Mouse (Mus musculus) myocyte (in vitro differentiated cells): ENCODE measurements around the gene Cct3. TPM values are rescaled to one million over a fixed set of nuclear protein-coding genes. Genes with fewer than 3 reads are reported as not detected.
"Not testable (repeated sequence)": the region's sequence is repeated elsewhere in the genome, so short reads cannot be mapped to it uniquely, and the experiment has no call there.

ENCODE experiments used
- H3K27me3 ChIP-seq: one replicate; pipeline ENCODE4 v1.6.1; 2011; ENCODE audit not compliant: control insufficient read depth, insufficient read depth, insufficient read length
- H3K36me3 ChIP-seq: one replicate; pipeline ENCODE4 v1.6.1; 2011; ENCODE audit not compliant: control insufficient read depth, insufficient read depth
- H3K4me2 ChIP-seq: one replicate; pipeline ENCODE4 v1.6.1; 2011; ENCODE audit warnings: low read depth, control low read depth
- H3K4me3 ChIP-seq: one replicate; pipeline ENCODE4 v1.5.1; 2011; ENCODE audit warnings: mild to moderate bottlenecking, control low read depth, moderate library complexity
- H3K79me2 ChIP-seq: one replicate; pipeline ENCODE4 v1.6.1; 2011; ENCODE audit not compliant: control insufficient read depth, insufficient read depth
- H3ac ChIP-seq: one replicate; pipeline ENCODE4 v1.6.1; 2011; ENCODE audit not compliant: control insufficient read depth, insufficient read length
- CEBPB ChIP-seq: IDR thresholded peaks from 2 replicates; pipeline ENCODE4 v1.6.1; 2011; ENCODE audit warnings: mild to moderate bottlenecking, moderate library complexity; ENCODE audit not compliant: poor library complexity, insufficient read depth, severe bottlenecking
- E2F4 ChIP-seq: IDR thresholded peaks from one replicate; pipeline ENCODE4 v1.6.1; 2011; ENCODE audit warnings: mild to moderate bottlenecking, control low read depth, moderate library complexity; ENCODE audit not compliant: insufficient read depth
- MAX ChIP-seq: IDR thresholded peaks from one replicate; pipeline ENCODE4 v1.6.1; 2011; ENCODE audit warnings: low read depth, mild to moderate bottlenecking, control low read depth
- MYOD1 ChIP-seq, 3 experiments: IDR thresholded peaks; one replicate each; pipeline ENCODE4 v1.6.1; 2011; ENCODE audit warnings: control low read depth in 2 of 3, low read depth in 2 of 3, mild to moderate bottlenecking in 2 of 3, moderate library complexity in 1 of 3; ENCODE audit not compliant: insufficient read length in 2 of 3, control insufficient read depth in 1 of 3
- MYOG ChIP-seq, 3 experiments: IDR thresholded peaks; one replicate each; pipeline ENCODE4 v1.6.1; 2011; ENCODE audit warnings: control low read depth in 2 of 3, low read depth in 2 of 3, mild to moderate bottlenecking in 2 of 3; ENCODE audit not compliant: insufficient read length in 2 of 3, control insufficient read depth in 1 of 3, insufficient read depth in 1 of 3
- POLR2A ChIP-seq: IDR thresholded peaks from one replicate; pipeline ENCODE4 v1.6.1; 2011; ENCODE audit warnings: low read depth, mild to moderate bottlenecking, control low read depth, moderate library complexity; ENCODE audit not compliant: insufficient read length
- POLR2AphosphoS2 ChIP-seq: IDR thresholded peaks from one replicate; pipeline ENCODE4 v1.6.1; 2011; ENCODE audit warnings: low read depth, control low read depth; ENCODE audit not compliant: insufficient read length
- REST ChIP-seq: IDR thresholded peaks from one replicate; pipeline ENCODE4 v1.6.1; 2011; ENCODE audit warnings: mild to moderate bottlenecking, control low read depth, moderate library complexity; ENCODE audit not compliant: insufficient read depth, insufficient read length
- SRF ChIP-seq: IDR thresholded peaks from one replicate; pipeline ENCODE4 v1.6.1; 2011; ENCODE audit warnings: low read depth; ENCODE audit not compliant: control insufficient read depth, insufficient read length
- TCF12 ChIP-seq: IDR thresholded peaks from one replicate; pipeline ENCODE4 v1.6.1; 2011; ENCODE audit warnings: mild to moderate bottlenecking, control low read depth; ENCODE audit not compliant: poor library complexity, insufficient read depth, severe bottlenecking
- TCF3 ChIP-seq: IDR thresholded peaks from one replicate; pipeline ENCODE4 v1.6.1; 2011; ENCODE audit warnings: low read depth, control low read depth; ENCODE audit not compliant: insufficient read length
- USF1 ChIP-seq: IDR thresholded peaks from one replicate; pipeline ENCODE4 v1.6.1; 2011; ENCODE audit warnings: low read depth, mild to moderate bottlenecking, control low read depth, moderate library complexity
- polyA plus RNA-seq: library from polyadenylated mRNA; unstranded; fragments of >200 nt; fragmentation: generic; extraction: Trizol; gene quantifications from one replicate; pipeline ENCODE4 v1.2.1, GENCODE M21; 2012; ENCODE audit warnings: missing spikeins

The Cct3 gene
- polyA plus RNA-seq, 1 experiment = 409 TPM

GRCm38 (mm10) chr3:88287110-88287509 is 9.8 kb upstream of the Cct3 start, which contains the start of gene Gm38392:
TSS of gene Gm38392 (minus strand) at chr3:88287210.
- Histone ChIP-seq H3K79me2 (no peaks in the 10 kb centered on the region), H3K27me3 (no peaks in the 10 kb centered on the region), H3K4me3 (no peak within 1 kb of the TSS), H3ac (no peak within 1 kb of the TSS), H3K4me2 (no peak within 1 kb of the TSS), H3K36me3 (no peaks in the 10 kb centered on the region)
- TF ChIP-seq REST (no peak), CEBPB (no peak), MYOG (IDR thresholded peaks at IDR 0.05; ENCODE audit: control insufficient read depth in 1 of 3, insufficient read depth in 1 of 3, insufficient read length in 2 of 3, low read depth in 2 of 3) (no peak), TCF3 (no peak), POLR2A (no peak), MAX (no peak), POLR2AphosphoS2 (no peak), MYOD1 (IDR thresholded peaks at IDR 0.05; ENCODE audit: control insufficient read depth in 1 of 3, insufficient read length in 2 of 3, low read depth in 2 of 3) (no peak), SRF (no peak), USF1 (no peak), TCF12 (no peak)

GRCm38 (mm10) chr3:88288133-88288713 is 8.7 kb upstream of the Cct3 start:
- not testable (repeated sequence) for H3K36me3 ChIP-seq, H3ac ChIP-seq, H3K4me2 ChIP-seq, H3K4me3 ChIP-seq, H3K79me2 ChIP-seq, H3K27me3 ChIP-seq

DNA sequence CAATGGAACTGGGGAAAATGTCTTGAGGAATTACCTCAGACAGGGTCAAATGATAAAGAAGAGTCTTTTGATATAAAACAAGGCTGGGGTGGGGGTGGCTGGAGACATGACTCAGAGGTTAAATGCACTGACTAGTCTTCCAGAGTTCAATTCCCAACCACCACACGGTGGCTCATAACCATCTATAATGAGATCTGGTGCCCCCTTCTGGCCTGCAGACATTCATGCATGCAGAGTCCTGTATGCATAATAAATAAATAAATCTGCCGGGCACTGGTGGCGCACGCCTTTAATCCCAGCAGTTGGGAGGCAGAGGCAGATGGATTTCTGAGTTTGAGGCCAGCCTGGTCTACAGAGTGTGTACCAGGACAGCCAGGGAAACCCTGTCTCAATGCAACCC is 4.9 kb upstream of the Cct3 start:
- Histone ChIP-seq H3K27me3 (no peaks in the 10 kb centered on the region), H3K79me2 (no peaks in the 10 kb centered on the region), H3K4me2 (no peak overlapping the region), H3K36me3 (no peaks in the 10 kb centered on the region), H3K4me3 (no peak overlapping the region), H3ac (no peak overlapping the region)
- no peak for TF ChIP-seq TCF3
- TF ChIP-seq E2F4 = no peak
- no peak for TF ChIP-seq MYOD1 (IDR thresholded peaks at IDR 0.05; ENCODE audit: control insufficient read depth in 1 of 3, insufficient read length in 2 of 3, low read depth in 2 of 3)
- TF ChIP-seq POLR2AphosphoS2 = no peak
- TF ChIP-seq TCF12 = no peak

DNA sequence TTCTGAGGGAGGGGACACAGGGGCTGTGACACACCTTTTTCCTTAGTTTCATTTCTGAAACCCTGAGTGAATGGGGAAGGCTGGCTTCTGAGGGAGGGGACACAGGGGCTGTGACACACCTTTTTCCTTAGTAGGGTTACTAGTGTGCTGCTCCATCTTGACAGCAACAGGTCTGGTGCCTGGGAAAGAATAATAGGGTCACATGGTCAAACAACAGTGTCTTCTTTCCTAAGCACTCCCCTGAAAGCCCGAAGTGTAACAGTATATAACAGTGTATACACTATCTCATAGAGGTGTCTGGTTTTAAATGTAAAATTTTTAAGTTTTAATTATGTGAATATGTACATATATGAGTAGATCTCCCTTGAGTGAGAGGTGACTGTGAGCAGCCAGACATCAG is 1.6 kb upstream of the Cct3 start:
- not testable (repeated sequence) for H3ac ChIP-seq, H3K27me3 ChIP-seq
- Histone ChIP-seq H3K36me3 (peaks cover 13% of the 10 kb centered on the region), H3K4me3 (peak overlapping the region; percentile 78), H3K79me2 (peaks cover 33% of the 10 kb centered on the region), H3K4me2 (peak overlapping the region; percentile 82)
- peak; percentile 6 for TF ChIP-seq USF1

GRCm38 (mm10) chr3:88296110-88296560 is 781 bp upstream of the Cct3 start:
- H3K27me3 ChIP-seq = no peaks in the 10 kb centered on the region
- H3K4me2 ChIP-seq = peak overlapping the region; percentile 82
- peak overlapping the region; percentile 78 for H3K4me3 ChIP-seq
- peak overlapping the region; percentile 29 for H3ac ChIP-seq
- H3K79me2 ChIP-seq = peaks cover 41% of the 10 kb centered on the region
- TF ChIP-seq MAX (no peak), POLR2AphosphoS2 (no peak), USF1 (peak; percentile 62), TCF12 (no peak), MYOG (IDR thresholded peaks at IDR 0.05; ENCODE audit: control insufficient read depth in 1 of 3, insufficient read depth in 1 of 3, insufficient read length in 2 of 3, low read depth in 2 of 3) (no peak), POLR2A (no peak)
- H3K36me3 ChIP-seq = peaks cover 22% of the 10 kb centered on the region

- Histone ChIP-seq H3K79me2 (peaks cover 44% of the 10 kb centered on the region), H3K27me3 (no peaks in the 10 kb centered on the region), H3K4me2 (peak overlapping the region; percentile 90), H3ac (peak overlapping the region; percentile 29), H3K36me3 (peaks cover 34% of the 10 kb centered on the region), H3K4me3 (peak overlapping the region; percentile 78)
- TF ChIP-seq POLR2AphosphoS2 = no peak
- no peak for TF ChIP-seq CEBPB
Observed at GRCm38 (mm10) chr3:88297321-88297851, 470 bp downstream of the Cct3 start.
